Mouse (Mus musculus): ENCODE results near the gene Papss1. TPM values are rescaled to one million over a fixed set of nuclear protein-coding genes. Genes with fewer than 3 reads are reported as not detected.

The Papss1 gene
- polyA plus RNA-seq, 1 experiment from 2014 or later = 152 TPM

DNA sequence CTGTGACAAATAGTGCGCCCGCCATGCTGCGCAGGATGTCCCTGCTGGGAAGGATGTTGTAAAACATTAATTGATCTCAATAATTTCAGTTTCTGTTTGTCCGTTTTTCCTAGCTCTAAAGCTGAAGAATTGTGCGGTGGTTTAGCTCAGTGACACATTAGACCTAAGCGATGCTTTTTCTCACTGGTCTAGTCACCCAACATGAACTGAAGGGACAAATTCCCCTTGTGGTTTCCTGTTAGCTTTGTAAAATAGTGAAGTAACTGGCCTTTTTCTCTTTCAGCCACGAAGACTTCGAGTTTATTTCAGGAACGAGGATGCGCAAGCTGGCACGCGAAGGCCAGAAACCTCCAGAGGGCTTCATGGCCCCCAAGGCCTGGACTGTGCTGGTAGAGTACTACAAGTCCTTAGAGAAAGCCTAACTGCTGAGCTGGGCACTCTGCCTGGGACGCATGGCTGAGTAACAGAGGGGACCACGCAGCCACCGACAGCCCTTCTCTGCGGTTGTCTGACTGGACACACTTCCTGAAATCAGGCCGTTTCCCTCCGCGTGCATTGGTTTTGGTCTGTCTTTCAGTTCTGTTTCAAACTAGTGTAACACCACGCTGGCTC is 78.2 kb downstream of the Papss1 start:
- no peak overlapping the region for H3K9ac ChIP-seq
- H3K4me2 ChIP-seq (replicated peaks) = no peak overlapping the region
- no peak overlapping the region; the same call in 1 of the 2 replicates for H3K27ac ChIP-seq
- H3K9me3 ChIP-seq = no peaks in the 10 kb centered on the region
- H3K27me3 ChIP-seq = no peaks in the 10 kb centered on the region
- WGBS = 87% methylated on average over 20 of the region's 20 CpGs
- H3K36me3 ChIP-seq = peaks cover 37% of the 10 kb centered on the region
- peaks cover 29% of the 10 kb centered on the region for H3K4me1 ChIP-seq
- no peak for ATAC-seq (ENCODE audit: low FRiP score, low read depth)
- no peak overlapping the region for H3K4me3 ChIP-seq

DNA sequence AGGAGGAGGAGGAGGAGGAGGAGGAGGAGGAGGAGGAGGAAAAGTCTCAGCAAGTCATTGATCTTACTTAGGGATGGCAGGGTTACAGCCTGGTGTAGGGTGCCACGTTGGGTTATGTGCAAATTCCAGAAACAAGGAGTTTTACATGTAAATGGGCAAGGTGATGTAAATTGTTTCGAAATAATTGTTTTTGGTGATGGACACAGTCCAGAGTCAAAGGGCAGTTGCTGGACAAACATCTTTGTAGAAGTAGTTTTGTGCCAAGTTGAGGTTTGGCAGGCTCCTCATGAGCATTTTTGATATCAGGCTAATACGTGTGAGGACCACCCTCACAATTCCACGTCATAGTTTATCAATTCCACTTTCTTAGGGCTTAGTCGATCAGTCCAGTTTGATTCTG is 80.6 kb downstream of the Papss1 start:
- WGBS = 91% methylated on average over 5 of the region's 5 CpGs
- Histone ChIP-seq H3K4me2 (replicated peaks) (no peak overlapping the region), H3K4me1 (peaks cover 18% of the 10 kb centered on the region), H3K9ac (no peak overlapping the region), H3K4me3 (no peak overlapping the region), H3K9me3 (no peaks in the 10 kb centered on the region), H3K27ac (no peak overlapping the region), H3K36me3 (peaks cover 24% of the 10 kb centered on the region), H3K27me3 (no peaks in the 10 kb centered on the region)
- no peak for ATAC-seq (ENCODE audit: low FRiP score, low read depth)

DNA sequence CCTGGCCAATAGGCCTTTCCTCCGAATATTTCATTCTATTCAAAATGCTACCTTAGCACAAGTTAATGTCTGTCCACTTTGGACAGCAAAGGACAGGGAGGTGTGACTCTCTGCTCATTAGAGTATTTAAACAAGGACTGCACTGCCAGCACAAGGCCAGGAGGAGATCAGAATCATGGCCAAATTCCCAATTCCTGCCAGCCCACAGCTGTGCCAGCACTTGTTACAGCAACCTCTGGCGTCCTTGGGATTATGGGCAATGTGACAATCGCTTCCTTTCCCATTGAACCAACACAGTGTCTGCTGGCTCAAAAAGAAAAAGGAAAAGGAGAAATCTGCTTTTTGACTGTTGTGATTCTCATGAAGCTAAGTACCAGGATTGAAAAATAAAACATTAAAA is 89.8 kb downstream of the Papss1 start:
- ATAC-seq (ENCODE audit: low FRiP score, low read depth) = no peak
- no peak overlapping the region for H3K4me3 ChIP-seq

DNA sequence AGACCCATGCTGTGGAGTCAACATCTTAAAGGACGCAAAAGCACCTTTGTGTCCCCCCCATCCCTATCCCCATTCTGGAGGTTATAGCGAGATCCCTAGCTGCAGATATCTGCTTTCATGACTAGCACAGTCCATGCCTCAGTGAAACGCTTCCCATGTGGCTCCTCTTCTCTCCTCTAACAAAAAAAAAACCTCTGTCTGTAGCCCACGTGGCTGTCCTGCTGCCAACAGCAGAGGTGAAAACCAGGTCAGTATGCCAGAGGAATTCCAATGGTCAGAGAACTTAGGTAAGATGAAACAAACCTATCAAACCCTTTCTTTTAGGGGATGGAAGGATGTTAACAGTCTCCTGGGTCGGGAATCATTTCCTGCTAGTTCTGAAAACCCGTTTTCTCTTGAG is 91.5 kb downstream of the Papss1 start:
- ATAC-seq (ENCODE audit: low FRiP score, low read depth) = no peak
- Histone ChIP-seq H3K27me3 (no peaks in the 10 kb centered on the region), H3K27ac (no peak overlapping the region), H3K4me3 (no peak overlapping the region), H3K4me1 (peaks cover 13% of the 10 kb centered on the region), H3K9ac (no peak overlapping the region), H3K9me3 (no peaks in the 10 kb centered on the region), H3K36me3 (no peaks in the 10 kb centered on the region), H3K4me2 (replicated peaks) (no peak overlapping the region)
- 48% methylated on average over 6 of the region's 6 CpGs for WGBS

More for the DNA sequence above, 89.8 kb downstream of the Papss1 start:
- Histone ChIP-seq H3K4me2 (replicated peaks) (no peak overlapping the region), H3K9me3 (no peaks in the 10 kb centered on the region), H3K9ac (no peak overlapping the region), H3K36me3 (no peaks in the 10 kb centered on the region), H3K4me1 (peaks cover 9% of the 10 kb centered on the region), H3K27me3 (no peaks in the 10 kb centered on the region), H3K27ac (no peak overlapping the region)
- 89% methylated on average over 3 of the region's 3 CpGs for WGBS

DNA sequence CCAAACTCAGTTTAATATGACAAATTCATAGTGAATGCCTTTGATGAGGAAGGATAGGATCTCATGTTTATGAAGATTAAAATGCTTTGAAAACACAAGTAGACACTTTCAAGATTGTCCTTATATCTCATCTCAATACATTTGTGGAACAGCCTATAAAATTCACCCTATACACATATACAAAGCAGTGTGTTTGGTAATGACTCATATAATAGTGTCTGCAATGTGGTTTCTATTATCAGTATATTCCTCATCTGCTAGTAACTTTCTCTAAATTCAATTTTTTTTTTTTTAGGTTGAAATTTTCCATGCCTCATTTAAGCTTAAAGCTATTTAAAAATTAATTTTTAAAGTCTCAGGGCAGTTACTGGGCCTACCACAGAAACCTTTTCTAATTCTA is 95.6 kb downstream of the Papss1 start:
- no peak for ATAC-seq (ENCODE audit: low FRiP score, low read depth)
- Histone ChIP-seq H3K36me3 (no peaks in the 10 kb centered on the region), H3K27me3 (no peaks in the 10 kb centered on the region), H3K9ac (no peak overlapping the region), H3K4me2 (replicated peaks) (no peak overlapping the region), H3K4me3 (no peak overlapping the region), H3K4me1 (peaks cover 37% of the 10 kb centered on the region), H3K9me3 (no peaks in the 10 kb centered on the region), H3K27ac (no peak overlapping the region)

DNA sequence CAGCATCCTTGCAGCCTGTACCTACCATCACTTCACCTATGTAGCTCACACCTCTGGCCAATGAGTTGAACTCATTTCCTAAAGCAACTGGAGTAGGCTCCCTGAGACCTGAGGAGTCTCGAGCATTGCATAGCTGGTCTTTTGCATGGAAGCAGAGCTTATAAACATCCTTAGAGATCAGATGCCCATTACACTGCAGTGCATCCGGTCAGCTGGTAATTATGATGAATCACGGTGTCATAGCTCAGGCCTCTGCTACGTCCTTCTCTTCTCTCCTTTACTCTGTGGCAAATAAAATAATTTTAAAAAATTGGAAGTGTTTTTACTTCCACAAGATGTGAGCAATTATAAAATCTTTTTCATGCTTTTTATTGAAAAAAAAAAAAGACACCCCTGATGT is 96.1 kb downstream of the Papss1 start:
- H3K27me3 ChIP-seq = no peaks in the 10 kb centered on the region
- no peaks in the 10 kb centered on the region for H3K36me3 ChIP-seq
- no peak overlapping the region for H3K9ac ChIP-seq
- ATAC-seq (ENCODE audit: low FRiP score, low read depth) = no peak
- peaks cover 35% of the 10 kb centered on the region for H3K4me1 ChIP-seq
- WGBS = 70% methylated on average over 4 of the region's 4 CpGs
- H3K4me3 ChIP-seq = no peak overlapping the region
- no peaks in the 10 kb centered on the region for H3K9me3 ChIP-seq
- no peak overlapping the region for H3K27ac ChIP-seq
- H3K4me2 ChIP-seq (replicated peaks) = no peak overlapping the region

DNA sequence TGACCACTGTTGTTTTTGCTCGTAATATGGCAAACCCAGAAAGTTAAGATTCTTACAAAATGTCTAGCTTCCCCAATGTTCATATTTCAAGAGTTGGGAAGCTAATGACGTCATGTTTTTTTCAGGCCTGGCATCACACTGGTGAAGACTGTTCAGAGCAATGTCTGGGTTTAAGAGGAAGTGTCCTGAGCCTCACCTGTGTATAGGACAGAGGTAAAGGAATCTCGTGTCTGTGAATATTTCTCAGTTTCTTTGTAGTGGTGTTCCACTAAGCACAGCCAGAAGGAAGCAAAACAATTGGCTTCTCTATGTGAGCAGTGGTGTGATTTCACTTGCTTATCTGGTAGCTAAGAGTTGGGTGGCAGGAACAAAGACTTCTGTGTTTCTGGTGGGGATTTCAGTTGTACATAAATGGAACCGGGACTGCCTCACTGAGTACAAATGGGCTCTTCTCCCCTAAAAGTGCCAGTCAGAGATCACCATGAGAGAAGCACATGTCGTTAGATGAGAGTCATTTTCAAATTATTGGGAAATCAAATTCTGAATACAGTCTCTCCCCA is 98.1 kb downstream of the Papss1 start:
- peaks cover 28% of the 10 kb centered on the region for H3K4me1 ChIP-seq
- no peak overlapping the region for H3K9ac ChIP-seq
- H3K4me3 ChIP-seq = no peak overlapping the region
- H3K4me2 ChIP-seq (replicated peaks) = no peak overlapping the region
- H3K36me3 ChIP-seq = no peaks in the 10 kb centered on the region
- no peaks in the 10 kb centered on the region for H3K9me3 ChIP-seq
- 0 out of 2 replicates have a peak overlapping the region, but pooled peaks have one; percentile 39 for H3K27ac ChIP-seq
- 72% methylated on average over 5 of the region's 5 CpGs for WGBS
- H3K27me3 ChIP-seq = no peaks in the 10 kb centered on the region
- ATAC-seq (ENCODE audit: low FRiP score, low read depth) = no peak

DNA sequence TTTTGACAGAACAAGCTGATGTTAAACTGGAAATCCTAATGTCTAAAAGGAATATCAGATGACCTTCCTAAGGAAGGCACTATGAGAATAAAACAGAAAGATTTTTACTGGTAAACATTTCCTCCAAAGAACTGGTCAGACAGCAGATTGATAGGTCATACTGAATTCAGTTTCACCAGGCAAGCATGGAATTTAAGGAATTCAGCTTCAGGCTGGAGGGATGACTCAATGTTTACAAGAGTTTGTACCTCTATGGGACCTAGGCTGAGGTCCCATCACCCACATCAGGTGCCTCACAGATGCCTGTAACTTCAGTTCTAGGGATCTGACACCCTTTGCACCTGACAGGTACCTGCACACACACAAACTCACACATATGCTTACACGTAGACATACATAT is 105.3 kb downstream of the Papss1 start:
- H3K9me3 ChIP-seq = no peaks in the 10 kb centered on the region
- H3K36me3 ChIP-seq = no peaks in the 10 kb centered on the region
- H3K4me2 ChIP-seq (replicated peaks) = no peak overlapping the region
- WGBS = 84% methylated on average over 1 of the region's 1 CpGs
- no peak overlapping the region for H3K27ac ChIP-seq
- H3K27me3 ChIP-seq = no peaks in the 10 kb centered on the region
- ATAC-seq (ENCODE audit: low FRiP score, low read depth) = no peak
- H3K9ac ChIP-seq = no peak overlapping the region
- H3K4me3 ChIP-seq = no peak overlapping the region
- no peaks in the 10 kb centered on the region for H3K4me1 ChIP-seq

DNA sequence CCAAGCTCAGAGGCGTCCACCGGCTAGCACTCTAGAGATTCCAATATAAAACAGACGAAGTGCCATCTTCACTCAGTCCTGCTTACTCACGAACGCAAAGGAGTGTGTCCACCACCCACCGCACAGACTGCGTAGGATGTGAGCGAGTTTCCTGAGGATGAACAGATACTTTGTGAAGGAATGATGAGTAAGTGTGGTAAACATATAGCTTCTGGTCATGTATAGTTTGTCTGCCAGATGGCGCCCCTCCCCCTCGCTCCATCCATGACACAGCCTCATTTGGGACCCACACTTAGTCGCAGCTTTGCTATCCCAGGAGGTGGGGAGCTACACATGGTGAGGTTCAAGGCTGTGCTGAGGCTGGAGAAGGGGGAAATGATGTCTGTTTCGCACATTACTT is 121.5 kb downstream of the Papss1 start:
- peak; percentile 40; the same call in 1 of the 2 replicates for ATAC-seq (ENCODE audit: low FRiP score, low read depth)
- 75% methylated on average over 12 of the region's 12 CpGs for WGBS
- Histone ChIP-seq H3K27me3 (no peaks in the 10 kb centered on the region), H3K9ac (no peak overlapping the region), H3K9me3 (0 out of 2 replicates have a peak, but pooled peaks cover 3% of the 10 kb centered on the region), H3K36me3 (no peaks in the 10 kb centered on the region), H3K4me1 (peaks cover 14% of the 10 kb centered on the region), H3K27ac (no peak overlapping the region), H3K4me2 (replicated peaks) (no peak overlapping the region), H3K4me3 (no peak overlapping the region)

DNA sequence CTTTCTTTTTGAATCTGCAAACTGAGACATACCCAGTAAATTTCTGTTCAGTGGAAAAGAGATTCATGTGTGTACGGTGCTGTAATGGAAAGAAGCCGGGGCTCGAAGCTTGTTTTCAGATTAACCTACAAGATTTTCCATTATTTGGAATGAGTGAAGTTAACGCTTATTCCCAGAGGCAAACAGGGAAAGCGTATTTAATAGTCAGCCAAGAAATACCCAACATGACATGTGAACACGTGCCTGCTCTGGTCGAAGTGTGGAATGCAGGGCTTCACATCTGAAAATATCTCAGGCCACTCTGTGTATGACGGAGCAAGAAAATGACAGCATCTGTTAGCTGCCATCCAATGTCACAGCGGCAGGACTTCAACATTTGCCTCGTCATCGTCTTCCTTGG is 125.4 kb downstream of the Papss1 start:
- no peaks in the 10 kb centered on the region for H3K36me3 ChIP-seq
- H3K9ac ChIP-seq = no peak overlapping the region
- H3K4me1 ChIP-seq = peaks cover 17% of the 10 kb centered on the region
- H3K27ac ChIP-seq = no peak overlapping the region
- H3K4me3 ChIP-seq = no peak overlapping the region
- WGBS = 50% methylated on average over 11 of the region's 11 CpGs
- peak; percentile 64 for ATAC-seq (ENCODE audit: low FRiP score, low read depth)
- H3K9me3 ChIP-seq = no peaks in the 10 kb centered on the region
- H3K27me3 ChIP-seq = no peaks in the 10 kb centered on the region
- H3K4me2 ChIP-seq (replicated peaks) = no peak overlapping the region

DNA sequence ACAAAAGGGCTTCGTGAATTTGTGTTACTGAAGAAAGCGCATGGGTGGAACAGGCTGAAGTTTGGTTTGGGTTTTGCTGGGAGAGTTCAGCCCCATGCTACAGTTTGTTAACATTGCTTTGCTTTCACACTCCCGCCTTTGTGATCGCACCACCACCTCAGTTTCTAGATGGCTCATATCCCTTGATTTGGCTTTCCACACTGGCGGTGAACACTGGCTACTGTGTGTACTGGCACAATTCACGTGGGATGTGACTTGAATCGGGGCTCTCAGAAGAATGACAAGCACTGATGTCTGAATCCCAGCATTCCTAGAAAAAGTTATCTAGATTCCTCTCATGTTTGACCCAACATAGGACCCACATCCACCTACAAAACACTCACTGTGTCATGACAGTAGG is 126.0 kb downstream of the Papss1 start:
- no peaks in the 10 kb centered on the region for H3K36me3 ChIP-seq
- no peaks in the 10 kb centered on the region for H3K27me3 ChIP-seq
- H3K9me3 ChIP-seq = no peaks in the 10 kb centered on the region
- no peak overlapping the region for H3K4me3 ChIP-seq
- H3K27ac ChIP-seq = no peak overlapping the region
- 82% methylated on average over 7 of the region's 7 CpGs for WGBS
- H3K9ac ChIP-seq = no peak overlapping the region
- peaks cover 17% of the 10 kb centered on the region for H3K4me1 ChIP-seq
- ATAC-seq (ENCODE audit: low FRiP score, low read depth) = no peak
- no peak overlapping the region for H3K4me2 ChIP-seq (replicated peaks)

DNA sequence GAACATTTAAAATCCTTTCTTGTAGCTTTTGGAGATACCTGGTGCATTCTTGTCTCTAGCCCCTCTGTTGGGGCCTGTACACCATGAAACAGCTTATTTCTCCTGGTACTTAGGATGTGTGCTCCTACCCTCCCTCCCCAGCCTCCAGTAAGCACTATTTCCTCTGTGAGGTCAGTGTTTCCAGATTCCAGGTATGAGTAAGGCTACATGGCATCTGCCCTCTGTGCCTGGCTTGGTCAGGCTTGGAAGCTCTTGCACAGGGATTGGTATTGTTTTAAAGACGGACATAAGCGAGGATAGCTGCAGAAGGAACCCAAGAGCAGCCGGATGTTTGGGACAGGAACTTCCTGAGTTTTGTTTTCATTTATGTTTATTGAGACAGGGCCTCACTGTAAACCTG is 126.6 kb downstream of the Papss1 start:
- no peak overlapping the region for H3K9ac ChIP-seq
- no peaks in the 10 kb centered on the region for H3K36me3 ChIP-seq
- H3K4me1 ChIP-seq = peaks cover 16% of the 10 kb centered on the region
- WGBS = 70% methylated on average over 3 of the region's 3 CpGs
- no peak overlapping the region for H3K4me2 ChIP-seq (replicated peaks)
- ATAC-seq (ENCODE audit: low FRiP score, low read depth) = no peak
- H3K27ac ChIP-seq = no peak overlapping the region
- H3K9me3 ChIP-seq = no peaks in the 10 kb centered on the region
- H3K27me3 ChIP-seq = no peaks in the 10 kb centered on the region
- H3K4me3 ChIP-seq = no peak overlapping the region
